ENCODE assay signal across 8 mouse cellular contexts in genomic region chr13:75706882-75707816, GRCm38 (mm10). TPM values are rescaled to one million over a fixed set of nuclear protein-coding genes. Genes with fewer than 3 reads are reported as not detected.
A peak's percentile ranks its signal among the peaks of the same experiment; 100 is the strongest.
DNase-seq lines count a peak whose midpoint lies in the region; ATAC-seq lines count a peak whose summit lies in the region.

No protein-coding gene starts in this region.

- H3K9me3 ChIP-seq in hindbrain, embryonic 14.5 days (ENCODE audit: control insufficient read depth, low read length) = no peaks in the 10 kb centered on the region

- H3K4me1 ChIP-seq in hindbrain, embryonic 14.5 days (replicated peaks; ENCODE audit: control insufficient read depth, insufficient read depth, low read length) = no peaks in the 10 kb centered on the region

- peak overlapping the region; percentile 79 for H3K4me2 ChIP-seq in hindbrain, embryonic 14.5 days (replicated peaks)

- DNase-seq in R1 (ENCODE audit: low read depth, low spot score) = peak; percentile 100
- DNase-seq in cerebellum, postnatal 25 days = peak; percentile 59 to 80
- DNase-seq in frontal cortex, postnatal 25 days (ENCODE audit: low spot score in 2 of 2) = peak; percentile 62 to 77
- DNase-seq in hindbrain, embryonic 14.5 days (ENCODE audit: low spot score) = peak; percentile 80
- DNase-seq in layer of hippocampus, postnatal 36 days = peak; percentile 81 to 82
- peak; percentile 97 for DNase-seq in lung, postnatal 36 days
- peak; percentile 82 for DNase-seq in retina, postnatal 7 days (ENCODE audit: low read depth, low spot score)
- peak; percentile 72 for DNase-seq in urinary bladder, adult 2 months (ENCODE audit: low spot score)

- WGBS in hindbrain, embryonic 14.5 days = 7% methylated on average over 59 of the region's 64 CpGs

- peaks cover 11% of the 10 kb centered on the region; the same call in 1 of the 2 replicates for H3K27me3 ChIP-seq in hindbrain, embryonic 14.5 days (ENCODE audit: control insufficient read depth, insufficient read depth, low read length)

- no peaks in the 10 kb centered on the region for H3K36me3 ChIP-seq in hindbrain, embryonic 14.5 days (replicated peaks; ENCODE audit: control insufficient read depth, insufficient read depth)

- no peak overlapping the region for H3K27ac ChIP-seq in hindbrain, embryonic 14.5 days

- H3K9ac ChIP-seq in hindbrain, embryonic 14.5 days = peak overlapping the region; percentile 67

- peak; percentile 100 for ATAC-seq in hindbrain, embryonic 14.5 days (ENCODE audit: low FRiP score)

- H3K4me3 ChIP-seq in hindbrain, embryonic 14.5 days (replicated peaks; ENCODE audit: low read length) = peak overlapping the region; percentile 84

RNA-seq across cellular contexts. Expression of gene Ell2, which starts 0.6 kb away (rescaled TPM):
- polyA plus RNA-seq in hindbrain, embryonic 14.5 days (2014; fragmentation: Nextera tagmentation; extraction: Ambion mirVana) = 2.1 and 2.4 TPM in 2 replicates
- 10 to 100 TPM; 32.9 to 34.6 TPM for total RNA-seq in layer of hippocampus, postnatal 36 days (2021)
- 5.2 and 5.5 TPM in 2 replicates for polyA plus RNA-seq in urinary bladder, adult 2 months (2012; rRNA removed)
